Mouse (Mus musculus) embryonic facial prominence, embryonic 12.5 days (tissue): Measurements from ENCODE around the gene A730071L15Rik. TPM values are rescaled to one million over a fixed set of nuclear protein-coding genes. Genes with fewer than 3 reads are reported as not detected.

Experiments used
- ATAC-seq: fragments of 200-750 bp; cut with Nextera tagmentation; 2 replicates; pipeline ENCODE4 v1.8.0; 2017; ENCODE audit not compliant: insufficient number of reproducible peaks, insufficient read depth, low FRiP score, low TSS enrichment
- H3K27ac ChIP-seq: fragments of 300-500 bp; sonication (generic); 2 replicates; pipeline ENCODE4 v1.5.1; 2016; ENCODE audit warnings: mild to moderate bottlenecking
- H3K27me3 ChIP-seq: fragments of 300-500 bp; sonication (generic); 2 replicates; pipeline ENCODE4 v1.6.1; 2016; ENCODE audit warnings: mild to moderate bottlenecking, moderate library complexity
- H3K36me3 ChIP-seq: fragments of 300-500 bp; sonication (generic); 2 replicates; pipeline ENCODE4 v1.6.1; 2016; ENCODE audit warnings: mild to moderate bottlenecking
- H3K4me1 ChIP-seq: fragments of 300-500 bp; sonication (generic); 2 replicates; pipeline ENCODE4 v1.6.1; 2016
- H3K4me2 ChIP-seq: fragments of 300-500 bp; sonication (generic); replicated peaks from 2 replicates; pipeline ENCODE4 v1.6.1; 2016; ENCODE audit warnings: mild to moderate bottlenecking, moderate library complexity
- H3K4me3 ChIP-seq: fragments of 300-500 bp; sonication (generic); 2 replicates; pipeline ENCODE4 v1.5.1; 2016; ENCODE audit warnings: mild to moderate bottlenecking
- H3K9ac ChIP-seq: fragments of 300-500 bp; sonication (generic); 2 replicates; pipeline ENCODE4 v1.6.1; 2016; ENCODE audit warnings: mild to moderate bottlenecking, moderate library complexity
- H3K9me3 ChIP-seq: fragments of 300-500 bp; sonication (generic); 2 replicates; pipeline ENCODE4 v1.6.1; 2016; ENCODE audit warnings: mild to moderate bottlenecking, moderate library complexity
- WGBS: fragments of 180-500 bp; shearing (Covaris S2); methylation state at CpG from one replicate; pipeline ENCODE4 v1.1.7; 2016; 5-methylcytosine and 5-hydroxymethylcytosine counted together
- polyA plus RNA-seq: library from polyadenylated mRNA; unstranded; fragments of >200 nt; fragmentation: Nextera tagmentation; extraction: Ambion mirVana; gene quantifications from 2 replicates; pipeline ENCODE4 v1.2.1, GENCODE M21; 2016

Gene A730071L15Rik
- polyA plus RNA-seq, 1 experiment from 2014 or later: 0.28 TPM

- no peak overlapping the region for H3K4me3 ChIP-seq
- no peaks in the 10 kb centered on the region for H3K4me1 ChIP-seq
- H3K4me2 ChIP-seq: no peak overlapping the region
- no peak for ATAC-seq
- no peak overlapping the region for H3K27ac ChIP-seq
- H3K9ac ChIP-seq: no peak overlapping the region
- H3K36me3 ChIP-seq: no peaks in the 10 kb centered on the region
- H3K9me3 ChIP-seq: no peaks in the 10 kb centered on the region
- H3K27me3 ChIP-seq: no peaks in the 10 kb centered on the region
- WGBS: 93% methylated on average over 7 of the region's 7 CpGs
These were observed 35.0 kb upstream of the A730071L15Rik start for GRCm38 (mm10) chr11:6164781-6165180.

- Histone ChIP-seq H3K36me3 (no peaks in the 10 kb centered on the region), H3K4me2 (no peak overlapping the region), H3K27me3 (no peaks in the 10 kb centered on the region), H3K27ac (no peak overlapping the region), H3K4me3 (no peak overlapping the region), H3K4me1 (no peaks in the 10 kb centered on the region), H3K9ac (no peak overlapping the region), H3K9me3 (no peaks in the 10 kb centered on the region)
- ATAC-seq: no peak
- WGBS: 91% methylated on average over 7 of the region's 7 CpGs
These were observed 34.3 kb upstream of the A730071L15Rik start for GRCm38 (mm10) chr11:6165391-6166081.

- WGBS: 96% methylated on average over 12 of the region's 12 CpGs
These were observed 33.5 kb upstream of the A730071L15Rik start for GRCm38 (mm10) chr11:6166351-6166750.

GRCm38 (mm10) chr11:6169041-6169663 is 30.7 kb upstream of the A730071L15Rik start:
- no peak for ATAC-seq
- no peaks in the 10 kb centered on the region for H3K36me3 ChIP-seq
- no peak overlapping the region for H3K4me2 ChIP-seq
- H3K9ac ChIP-seq: no peak overlapping the region
- 81% methylated on average over 2 of the region's 2 CpGs for WGBS
- no peaks in the 10 kb centered on the region for H3K27me3 ChIP-seq
- no peaks in the 10 kb centered on the region for H3K4me1 ChIP-seq
- H3K4me3 ChIP-seq: no peak overlapping the region
- no peak overlapping the region for H3K27ac ChIP-seq
- H3K9me3 ChIP-seq: no peaks in the 10 kb centered on the region

More at GRCm38 (mm10) chr11:6166351-6166750, 33.5 kb upstream of the A730071L15Rik start:
- Histone ChIP-seq H3K27ac (no peak overlapping the region), H3K9ac (no peak overlapping the region), H3K4me3 (no peak overlapping the region), H3K27me3 (no peaks in the 10 kb centered on the region), H3K9me3 (no peaks in the 10 kb centered on the region), H3K4me1 (no peaks in the 10 kb centered on the region), H3K4me2 (no peak overlapping the region), H3K36me3 (no peaks in the 10 kb centered on the region)
- no peak for ATAC-seq

- Histone ChIP-seq H3K36me3 (no peaks in the 10 kb centered on the region), H3K27ac (no peak overlapping the region), H3K4me1 (peaks cover 13% of the 10 kb centered on the region), H3K27me3 (no peaks in the 10 kb centered on the region), H3K4me2 (no peak overlapping the region), H3K4me3 (no peak overlapping the region), H3K9ac (no peak overlapping the region), H3K9me3 (no peaks in the 10 kb centered on the region)
- ATAC-seq: no peak
- WGBS: 64% methylated on average over 7 of the region's 7 CpGs
These were observed 25.1 kb upstream of the A730071L15Rik start for GRCm38 (mm10) chr11:6174719-6175118.

GRCm38 (mm10) chr11:6175506-6175905 is 24.3 kb upstream of the A730071L15Rik start:
- 75% methylated on average over 1 of the region's 1 CpGs for WGBS
- H3K4me1 ChIP-seq: peaks cover 13% of the 10 kb centered on the region
- no peaks in the 10 kb centered on the region for H3K9me3 ChIP-seq
- no peaks in the 10 kb centered on the region for H3K27me3 ChIP-seq
- H3K9ac ChIP-seq: no peak overlapping the region
- no peaks in the 10 kb centered on the region for H3K36me3 ChIP-seq
- H3K27ac ChIP-seq: no peak overlapping the region
- no peak for ATAC-seq
- H3K4me2 ChIP-seq: no peak overlapping the region
- no peak overlapping the region for H3K4me3 ChIP-seq

GRCm38 (mm10) chr11:6177781-6178420 is 21.9 kb upstream of the A730071L15Rik start:
- no peak overlapping the region for H3K9ac ChIP-seq
- H3K4me1 ChIP-seq: peaks cover 13% of the 10 kb centered on the region
- no peak overlapping the region for H3K4me2 ChIP-seq
- no peak overlapping the region for H3K27ac ChIP-seq
- no peak for ATAC-seq
- no peak overlapping the region for H3K4me3 ChIP-seq
- no peaks in the 10 kb centered on the region for H3K9me3 ChIP-seq
- WGBS: 75% methylated on average over 8 of the region's 8 CpGs
- H3K27me3 ChIP-seq: no peaks in the 10 kb centered on the region
- H3K36me3 ChIP-seq: no peaks in the 10 kb centered on the region

GRCm38 (mm10) chr11:6178673-6179166 is 21.1 kb upstream of the A730071L15Rik start:
- H3K9ac ChIP-seq: no peak overlapping the region

GRCm38 (mm10) chr11:6179194-6179593 is 20.6 kb upstream of the A730071L15Rik start:
- 19% methylated on average over 8 of the region's 8 CpGs for WGBS
- no peak for ATAC-seq
- H3K27ac ChIP-seq: no peak overlapping the region

More at GRCm38 (mm10) chr11:6178673-6179166, 21.1 kb upstream of the A730071L15Rik start:
- no peaks in the 10 kb centered on the region for H3K36me3 ChIP-seq
- H3K9me3 ChIP-seq: no peaks in the 10 kb centered on the region
- no peak for ATAC-seq
- peaks cover 13% of the 10 kb centered on the region for H3K4me1 ChIP-seq
- H3K27me3 ChIP-seq: no peaks in the 10 kb centered on the region
- H3K27ac ChIP-seq: no peak overlapping the region
- H3K4me2 ChIP-seq: no peak overlapping the region
- 11% methylated on average over 2 of the region's 2 CpGs for WGBS
- no peak overlapping the region for H3K4me3 ChIP-seq

GRCm38 (mm10) chr11:6180811-6181399 is 18.9 kb upstream of the A730071L15Rik start:
- Histone ChIP-seq H3K27ac (no peak overlapping the region), H3K4me2 (no peak overlapping the region), H3K9ac (no peak overlapping the region), H3K27me3 (no peaks in the 10 kb centered on the region), H3K4me1 (peaks cover 17% of the 10 kb centered on the region), H3K9me3 (no peaks in the 10 kb centered on the region), H3K4me3 (no peak overlapping the region), H3K36me3 (no peaks in the 10 kb centered on the region)
- WGBS: 56% methylated on average over 6 of the region's 6 CpGs
- ATAC-seq: no peak

More at GRCm38 (mm10) chr11:6179194-6179593, 20.6 kb upstream of the A730071L15Rik start:
- Histone ChIP-seq H3K4me3 (no peak overlapping the region), H3K27me3 (no peaks in the 10 kb centered on the region), H3K36me3 (no peaks in the 10 kb centered on the region), H3K4me2 (no peak overlapping the region), H3K4me1 (peaks cover 13% of the 10 kb centered on the region), H3K9me3 (no peaks in the 10 kb centered on the region), H3K9ac (no peak overlapping the region)

GRCm38 (mm10) chr11:6183246-6183645 is 16.6 kb upstream of the A730071L15Rik start:
- Histone ChIP-seq H3K9ac (no peak overlapping the region), H3K4me3 (no peak overlapping the region), H3K27me3 (no peaks in the 10 kb centered on the region), H3K27ac (no peak overlapping the region), H3K36me3 (no peaks in the 10 kb centered on the region), H3K9me3 (no peaks in the 10 kb centered on the region), H3K4me1 (peaks cover 15% of the 10 kb centered on the region), H3K4me2 (no peak overlapping the region)
- 82% methylated on average over 2 of the region's 2 CpGs for WGBS
- ATAC-seq: no peak
